Mouse (Mus musculus) forebrain, embryonic 13.5 days (tissue): ENCODE data around the gene Syt3. TPM values are rescaled to one million over a fixed set of nuclear protein-coding genes. Genes with fewer than 3 reads are reported as not detected.
A peak's percentile ranks its signal among the peaks of the same experiment; 100 is the strongest.

Experiments used
- ATAC-seq: fragments of 200-750 bp; cut with Nextera tagmentation; 2 replicates; pipeline ENCODE4 v1.8.0; 2017
- H3K27ac ChIP-seq: fragments of 300-500 bp; sonication (generic); 2 replicates; pipeline ENCODE4 v1.5.1; 2015; ENCODE audit warnings: inconsistent platforms, mild to moderate bottlenecking, moderate library complexity
- H3K27me3 ChIP-seq: fragments of 300-500 bp; sonication (generic); 2 replicates; pipeline ENCODE4 v1.6.1; 2015; ENCODE audit warnings: mild to moderate bottlenecking, inconsistent platforms
- H3K36me3 ChIP-seq: fragments of 300-500 bp; sonication (generic); 2 replicates; pipeline ENCODE4 v1.6.1; 2015; ENCODE audit warnings: mild to moderate bottlenecking, inconsistent platforms; ENCODE audit not compliant: poor library complexity, severe bottlenecking
- H3K4me1 ChIP-seq: fragments of 300-500 bp; sonication (generic); 2 replicates; pipeline ENCODE4 v1.6.1; 2015; ENCODE audit warnings: inconsistent platforms
- H3K4me2 ChIP-seq: fragments of 300-500 bp; sonication (generic); 2 replicates; pipeline ENCODE4 v1.6.1; 2015; ENCODE audit warnings: inconsistent platforms, mild to moderate bottlenecking, moderate library complexity
- H3K4me3 ChIP-seq: fragments of 300-500 bp; sonication (generic); 2 replicates; pipeline ENCODE4 v1.5.1; 2015; ENCODE audit warnings: mild to moderate bottlenecking, inconsistent platforms
- H3K9ac ChIP-seq: fragments of 300-500 bp; sonication (generic); 2 replicates; pipeline ENCODE4 v1.6.1; 2015; ENCODE audit warnings: mild to moderate bottlenecking, inconsistent platforms
- H3K9me3 ChIP-seq: fragments of 300-500 bp; sonication (generic); replicated peaks from 2 replicates; pipeline ENCODE4 v1.6.1; 2016; ENCODE audit warnings: inconsistent platforms
- WGBS: fragments of 180-500 bp; shearing (Covaris S2); methylation state at CpG from one replicate; pipeline ENCODE4 v1.1.7; 2015; 5-methylcytosine and 5-hydroxymethylcytosine counted together
- polyA plus RNA-seq: library from polyadenylated mRNA; unstranded; fragments of >200 nt; fragmentation: Nextera tagmentation; extraction: Ambion mirVana; gene quantifications from 2 replicates; pipeline ENCODE4 v1.2.1, GENCODE M21; 2015

The Syt3 gene
- polyA plus RNA-seq, 1 experiment from 2014 or later = 10.1 TPM

DNA sequence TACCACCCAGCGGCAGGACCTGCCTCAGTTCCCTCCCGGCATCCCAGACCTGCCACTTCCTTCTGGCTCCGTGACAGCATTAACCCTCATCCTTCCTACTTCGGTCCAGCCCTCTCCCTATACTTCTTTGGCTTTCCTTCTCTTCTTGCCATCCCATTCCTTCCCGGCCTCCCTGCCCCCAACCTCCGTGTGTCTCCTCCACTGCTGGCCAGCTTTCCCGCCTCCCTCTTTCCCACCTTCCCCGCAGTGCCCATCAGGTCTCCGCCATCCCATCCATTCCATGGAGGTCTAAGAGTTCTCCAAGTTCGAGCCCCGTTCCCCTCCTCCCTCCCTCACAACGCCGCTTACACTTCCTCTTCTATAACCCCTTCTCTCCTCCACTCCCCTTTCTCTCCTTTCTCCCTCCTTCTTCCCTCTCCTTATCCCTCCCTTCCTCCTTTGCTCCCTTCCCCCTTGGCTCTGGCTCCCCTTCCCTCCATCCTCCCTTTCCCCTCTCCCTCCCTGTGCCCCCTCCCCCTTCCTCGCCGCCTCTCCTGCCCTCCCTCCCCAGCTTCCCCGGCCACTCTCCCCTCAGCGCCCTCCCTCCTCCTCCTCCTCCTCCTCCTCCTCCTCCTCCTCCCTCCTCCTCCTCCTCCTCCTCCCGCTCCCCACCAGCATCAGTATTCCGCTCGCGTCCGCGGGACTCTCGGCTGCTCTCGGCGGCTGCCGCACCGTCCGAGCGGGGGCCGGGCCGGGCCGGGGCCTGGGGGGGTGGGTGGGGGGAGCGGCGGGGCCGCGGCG, 44.5 kb downstream of the Syt3 start:
- under 1% methylated on average over 18 of the region's 38 CpGs for WGBS
- Histone ChIP-seq H3K9ac (peak overlapping the region; percentile 97), H3K4me2 (peak overlapping the region; percentile 95), H3K27me3 (no peaks in the 10 kb centered on the region; the same call in 1 of the 2 replicates), H3K4me1 (peaks cover 55% of the 10 kb centered on the region), H3K36me3 (no peaks in the 10 kb centered on the region), H3K4me3 (peak overlapping the region; percentile 82), H3K9me3 (no peaks in the 10 kb centered on the region), H3K27ac (peak overlapping the region; percentile 99)
- peak; percentile 28 for ATAC-seq

DNA sequence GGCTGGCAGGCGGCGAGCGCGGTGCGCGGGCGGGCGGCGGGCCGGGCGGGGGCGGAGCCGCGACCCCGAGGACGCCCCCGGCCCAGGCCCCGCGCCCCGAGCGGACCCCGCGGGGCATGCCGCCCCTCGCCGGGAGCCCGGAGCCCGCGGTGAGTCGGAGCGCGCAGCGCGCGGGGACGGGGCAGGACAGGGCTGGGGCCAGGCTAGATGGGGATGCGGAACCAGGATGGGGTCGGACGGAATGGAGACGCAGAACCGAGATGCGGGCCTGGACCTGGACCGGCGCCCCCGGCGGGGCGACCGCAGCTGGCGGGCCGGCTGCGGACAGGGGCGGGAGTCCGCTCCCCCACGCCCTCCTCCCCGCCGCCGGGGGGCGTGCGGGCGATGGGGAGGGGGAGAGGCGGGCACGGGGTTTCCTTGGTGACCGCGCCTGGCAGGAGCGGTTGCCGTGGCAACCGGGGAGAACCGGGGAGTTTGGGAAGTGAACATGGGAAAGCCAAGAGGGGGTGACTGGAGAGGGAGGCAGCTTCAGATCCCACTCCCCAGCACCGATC, 45.1 kb downstream of the Syt3 start, which contains the start of gene Lrrc4b:
TSS of gene Lrrc4b (plus strand) at position 51 of the 554 bp plus-strand sequence.
- under 1% methylated on average over 60 of the region's 69 CpGs for WGBS
- Histone ChIP-seq H3K4me3 (peak within 1 kb of the TSS; percentile 82), H3K27me3 (no peaks in the 10 kb centered on the region; the same call in 1 of the 2 replicates), H3K27ac (peak within 1 kb of the TSS; percentile 99), H3K4me2 (peak within 1 kb of the TSS; percentile 95), H3K4me1 (peaks cover 57% of the 10 kb centered on the region), H3K9ac (peak within 1 kb of the TSS; percentile 97), H3K36me3 (peaks cover 2% of the 10 kb centered on the region; the same call in 1 of the 2 replicates), H3K9me3 (no peaks in the 10 kb centered on the region)
- peak; percentile 73 for ATAC-seq

DNA sequence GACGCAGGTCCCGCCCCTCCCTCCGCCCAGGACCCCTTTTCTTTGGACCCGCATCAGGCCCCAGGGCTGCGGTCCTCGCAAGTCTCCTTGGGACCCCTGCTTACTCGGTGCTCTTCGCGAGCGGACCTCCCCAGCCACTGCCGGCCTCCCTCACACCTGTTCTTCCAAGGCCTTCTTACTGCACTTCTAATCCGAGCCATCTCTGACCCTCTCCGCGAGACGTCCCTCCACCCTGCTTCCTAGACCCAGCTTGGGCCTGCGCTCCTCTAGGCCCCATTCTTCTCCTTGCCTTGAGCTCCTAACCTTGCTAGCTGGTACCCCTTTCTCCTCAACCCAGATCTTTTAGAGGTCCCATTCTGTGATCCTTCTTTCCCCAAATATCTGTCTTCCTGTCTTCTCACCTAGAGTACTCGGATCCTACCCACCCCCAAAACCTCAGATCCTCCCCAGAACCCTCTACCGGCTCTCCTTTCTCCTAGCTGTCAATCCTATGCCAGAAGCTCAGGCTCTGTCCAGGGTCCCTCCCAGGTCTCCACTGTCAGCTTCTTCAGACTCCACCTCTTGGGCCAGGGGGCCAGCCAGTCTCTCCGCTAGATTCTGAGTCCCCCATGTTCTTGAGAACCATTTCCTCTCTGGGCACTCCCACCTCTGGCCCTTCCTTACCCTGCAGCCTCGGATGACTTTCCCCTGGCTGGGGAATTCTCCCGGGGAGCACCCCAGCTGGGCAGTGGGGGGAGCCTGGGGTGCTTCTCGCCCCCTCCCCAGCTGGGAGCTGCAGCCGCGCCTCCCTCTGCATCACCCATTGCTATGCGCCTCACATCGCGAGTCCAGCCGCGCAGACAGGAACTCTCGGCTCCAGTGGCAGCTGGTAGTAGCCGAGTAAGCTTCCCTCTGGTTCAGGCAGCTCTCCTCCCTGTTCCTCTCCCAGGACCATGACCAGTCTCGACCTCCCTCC, 45.9 kb downstream of the Syt3 start:
- Histone ChIP-seq H3K27me3 (no peaks in the 10 kb centered on the region), H3K4me1 (peaks cover 57% of the 10 kb centered on the region), H3K4me3 (peak overlapping the region; percentile 82), H3K9me3 (no peaks in the 10 kb centered on the region), H3K4me2 (peak overlapping the region; percentile 95), H3K9ac (peak overlapping the region; percentile 97), H3K27ac (peak overlapping the region; percentile 99), H3K36me3 (peaks cover 8% of the 10 kb centered on the region)
- under 1% methylated on average over 32 of the region's 32 CpGs for WGBS
- ATAC-seq = peak; percentile 11

- ATAC-seq = no peak
- Histone ChIP-seq H3K9ac (0 out of 2 replicates have a peak overlapping the region, but pooled peaks have one; percentile 97), H3K27me3 (no peaks in the 10 kb centered on the region), H3K36me3 (peaks cover 17% of the 10 kb centered on the region), H3K9me3 (no peaks in the 10 kb centered on the region), H3K27ac (no peak overlapping the region), H3K4me3 (no peak overlapping the region), H3K4me2 (no peak overlapping the region), H3K4me1 (peaks cover 53% of the 10 kb centered on the region)
- 83% methylated on average over 6 of the region's 6 CpGs for WGBS
Measured at GRCm38 (mm10) chr7:44432550-44432949, 48.6 kb downstream of the Syt3 start.

GRCm38 (mm10) chr7:44433371-44433770, 49.5 kb downstream of the Syt3 start:
- Histone ChIP-seq H3K4me3 (no peak overlapping the region), H3K4me1 (peaks cover 53% of the 10 kb centered on the region), H3K4me2 (no peak overlapping the region), H3K9me3 (no peaks in the 10 kb centered on the region), H3K27me3 (no peaks in the 10 kb centered on the region), H3K36me3 (peaks cover 17% of the 10 kb centered on the region), H3K27ac (no peak overlapping the region), H3K9ac (no peak overlapping the region)
- peak; percentile 48 for ATAC-seq
- 9% methylated on average over 7 of the region's 7 CpGs for WGBS

DNA sequence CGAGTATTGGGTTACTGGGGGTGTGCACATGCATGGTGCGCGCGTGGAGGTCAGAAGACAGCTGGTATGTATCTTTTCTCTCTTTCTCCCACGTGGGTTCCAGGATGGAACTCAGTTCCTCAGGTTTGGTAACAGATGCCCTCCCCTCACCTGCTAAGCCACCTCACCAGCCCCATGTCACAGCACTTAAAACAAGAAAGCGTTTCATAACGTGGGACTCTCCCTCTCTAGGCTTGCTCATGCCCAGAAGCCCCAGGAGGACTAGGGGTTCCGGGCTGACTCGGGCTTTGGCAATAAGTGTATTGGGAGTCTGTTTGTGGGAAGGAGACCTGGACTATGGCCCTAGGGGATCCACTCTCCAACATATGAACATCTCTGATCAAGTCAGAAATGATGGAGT, 50.2 kb downstream of the Syt3 start:
- Histone ChIP-seq H3K4me1 (peaks cover 55% of the 10 kb centered on the region), H3K36me3 (peaks cover 17% of the 10 kb centered on the region), H3K4me2 (no peak overlapping the region), H3K9ac (no peak overlapping the region), H3K9me3 (no peaks in the 10 kb centered on the region), H3K4me3 (no peak overlapping the region), H3K27me3 (no peaks in the 10 kb centered on the region), H3K27ac (no peak overlapping the region)
- no peak for ATAC-seq
- 80% methylated on average over 9 of the region's 9 CpGs for WGBS

DNA sequence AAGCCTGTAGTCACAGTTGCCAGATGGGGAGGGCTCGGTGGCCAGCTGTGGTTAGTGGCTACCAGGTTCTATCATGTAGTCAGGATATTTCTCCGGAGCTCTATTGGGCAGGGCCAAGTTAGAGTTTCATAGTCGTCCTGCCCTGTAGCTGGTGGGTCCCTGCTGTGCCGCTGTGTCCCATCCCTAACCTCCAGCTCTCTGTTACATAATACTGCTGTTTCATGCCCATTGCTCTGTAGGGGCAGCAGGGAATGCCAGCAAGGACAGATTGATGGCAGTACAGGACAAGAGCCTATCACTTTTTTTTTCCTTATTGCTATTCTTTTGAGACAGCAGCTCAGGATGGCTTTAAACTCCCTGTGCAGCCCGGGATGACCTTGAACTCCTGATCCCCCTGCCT, 51.9 kb downstream of the Syt3 start:
- H3K4me2 ChIP-seq = no peak overlapping the region
- no peaks in the 10 kb centered on the region for H3K9me3 ChIP-seq
- H3K27me3 ChIP-seq = no peaks in the 10 kb centered on the region
- peaks cover 48% of the 10 kb centered on the region for H3K4me1 ChIP-seq
- H3K9ac ChIP-seq = no peak overlapping the region
- peaks cover 17% of the 10 kb centered on the region for H3K36me3 ChIP-seq
- no peak overlapping the region for H3K4me3 ChIP-seq
- 74% methylated on average over 5 of the region's 5 CpGs for WGBS
- H3K27ac ChIP-seq = no peak overlapping the region
- no peak for ATAC-seq

GRCm38 (mm10) chr7:44436267-44436666, 52.4 kb downstream of the Syt3 start:
- no peak for ATAC-seq
- Histone ChIP-seq H3K4me3 (no peak overlapping the region), H3K36me3 (peaks cover 17% of the 10 kb centered on the region), H3K4me2 (no peak overlapping the region), H3K9ac (no peak overlapping the region), H3K4me1 (peaks cover 47% of the 10 kb centered on the region), H3K27ac (no peak overlapping the region), H3K9me3 (no peaks in the 10 kb centered on the region), H3K27me3 (no peaks in the 10 kb centered on the region)
- WGBS = 20% methylated on average over 1 of the region's 1 CpGs

GRCm38 (mm10) chr7:44437188-44437587, 53.3 kb downstream of the Syt3 start:
- Histone ChIP-seq H3K36me3 (peaks cover 17% of the 10 kb centered on the region), H3K9ac (peak overlapping the region; percentile 22; the same call in 1 of the 2 replicates), H3K4me1 (peaks cover 43% of the 10 kb centered on the region), H3K27me3 (no peaks in the 10 kb centered on the region), H3K9me3 (no peaks in the 10 kb centered on the region), H3K4me2 (no peak overlapping the region), H3K4me3 (no peak overlapping the region), H3K27ac (no peak overlapping the region)
- no peak for ATAC-seq
- WGBS = 87% methylated on average over 1 of the region's 1 CpGs

- WGBS = 66% methylated on average over 8 of the region's 8 CpGs
- Histone ChIP-seq H3K4me3 (no peak overlapping the region), H3K9ac (peak overlapping the region; percentile 22; the same call in 1 of the 2 replicates), H3K4me1 (peaks cover 36% of the 10 kb centered on the region), H3K9me3 (no peaks in the 10 kb centered on the region), H3K27me3 (no peaks in the 10 kb centered on the region), H3K27ac (no peak overlapping the region; the same call in 1 of the 2 replicates), H3K4me2 (no peak overlapping the region), H3K36me3 (peaks cover 17% of the 10 kb centered on the region)
- no peak for ATAC-seq
Measured at GRCm38 (mm10) chr7:44437933-44438332, 54.0 kb downstream of the Syt3 start.

- no peak overlapping the region for H3K4me3 ChIP-seq
- ATAC-seq = no peak
- H3K36me3 ChIP-seq = peaks cover 15% of the 10 kb centered on the region
- no peaks in the 10 kb centered on the region for H3K27me3 ChIP-seq
- no peaks in the 10 kb centered on the region for H3K9me3 ChIP-seq
- 79% methylated on average over 2 of the region's 2 CpGs for WGBS
- peaks cover 43% of the 10 kb centered on the region for H3K4me1 ChIP-seq
- H3K9ac ChIP-seq = no peak overlapping the region
- H3K4me2 ChIP-seq = no peak overlapping the region
- peak overlapping the region; percentile 44; the same call in 1 of the 2 replicates for H3K27ac ChIP-seq
Measured at GRCm38 (mm10) chr7:44439696-44440095, 55.8 kb downstream of the Syt3 start.
